Mouse (Mus musculus) neural tube, embryonic 13.5 days (tissue): ENCODE results near the gene Ppp4r1. TPM values are rescaled to one million over a fixed set of nuclear protein-coding genes. Genes with fewer than 3 reads are reported as not detected.

Experiments used
- ATAC-seq: fragments of 200-750 bp; cut with Nextera tagmentation; 2 replicates; pipeline ENCODE4 v1.8.0; 2017; ENCODE audit warnings: low read depth, mild to moderate bottlenecking, moderate TSS enrichment, moderate library complexity
- H3K27ac ChIP-seq: fragments of 300-500 bp; sonication (generic); replicated peaks from 2 replicates; pipeline ENCODE4 v1.5.1; 2015; ENCODE audit warnings: moderate library complexity, mild to moderate bottlenecking, inconsistent platforms
- H3K27me3 ChIP-seq: fragments of 300-500 bp; sonication (generic); 2 replicates; pipeline ENCODE4 v1.6.1; 2015; ENCODE audit warnings: mild to moderate bottlenecking, inconsistent platforms
- H3K36me3 ChIP-seq: fragments of 300-500 bp; sonication (generic); 2 replicates; pipeline ENCODE4 v1.6.1; 2015; ENCODE audit warnings: mild to moderate bottlenecking, inconsistent platforms
- H3K4me1 ChIP-seq: fragments of 300-500 bp; sonication (generic); replicated peaks from 2 replicates; pipeline ENCODE4 v1.6.1; 2015; ENCODE audit warnings: inconsistent platforms
- H3K4me2 ChIP-seq: fragments of 300-500 bp; sonication (generic); 2 replicates; pipeline ENCODE4 v1.6.1; 2015; ENCODE audit warnings: inconsistent platforms, mild to moderate bottlenecking, moderate library complexity
- H3K4me3 ChIP-seq: fragments of 300-500 bp; sonication (generic); 2 replicates; pipeline ENCODE4 v1.5.1; 2015; ENCODE audit warnings: mild to moderate bottlenecking, inconsistent platforms
- H3K9ac ChIP-seq: fragments of 300-500 bp; sonication (generic); 2 replicates; pipeline ENCODE4 v1.6.1; 2015; ENCODE audit warnings: moderate library complexity, mild to moderate bottlenecking, inconsistent platforms
- H3K9me3 ChIP-seq: fragments of 300-500 bp; sonication (generic); 2 replicates; pipeline ENCODE4 v1.6.1; 2016; ENCODE audit warnings: inconsistent platforms
- WGBS: fragments of 180-500 bp; shearing (Covaris S2); methylation state at CpG from one replicate; pipeline ENCODE4 v1.1.7; 2015; 5-methylcytosine and 5-hydroxymethylcytosine counted together
- polyA plus RNA-seq: library from polyadenylated mRNA; unstranded; fragments of >200 nt; fragmentation: Nextera tagmentation; extraction: Ambion mirVana; gene quantifications from 2 replicates; pipeline ENCODE4 v1.2.1, GENCODE M21; 2015

Gene Ppp4r1
- polyA plus RNA-seq, 1 experiment from 2014 or later: 44.7 TPM

- H3K27ac ChIP-seq: no peak overlapping the region
- no peak overlapping the region for H3K4me2 ChIP-seq
- no peaks in the 10 kb centered on the region for H3K27me3 ChIP-seq
- no peak overlapping the region for H3K4me3 ChIP-seq
- H3K4me1 ChIP-seq: peaks cover 10% of the 10 kb centered on the region
- no peaks in the 10 kb centered on the region for H3K9me3 ChIP-seq
- no peaks in the 10 kb centered on the region for H3K36me3 ChIP-seq
- no peak for ATAC-seq
- WGBS: 86% methylated on average over 5 of the region's 5 CpGs
- no peak overlapping the region for H3K9ac ChIP-seq
Observed at GRCm38 (mm10) chr17:65889476-65889875, 107.1 kb downstream of the Ppp4r1 start.

Other genes starting within 250 kb of the Ppp4r1 start
- 0.88 and 1.0 TPM in 2 replicates for gene Tmem232, start 241.8 kb upstream of the Ppp4r1 start, polyA plus RNA-seq
- gene Vapa, start 169.0 kb upstream of the Ppp4r1 start, polyA plus RNA-seq: 308 and 327 TPM in 2 replicates
- 0.17 TPM in 1 of 2 replicates, not detected in the other for gene Txndc2, start 140.4 kb upstream of the Ppp4r1 start, polyA plus RNA-seq
- gene Rab31, start 9.8 kb upstream of the Ppp4r1 start, polyA plus RNA-seq: 65.5 and 71.7 TPM in 2 replicates
- gene Ralbp1, start 103.2 kb downstream of the Ppp4r1 start, polyA plus RNA-seq: 55.2 and 57.7 TPM in 2 replicates
- 56.9 and 59.6 TPM in 2 replicates for gene Twsg1, start 168.7 kb downstream of the Ppp4r1 start, polyA plus RNA-seq